Mouse (Mus musculus): ENCODE results near the gene Prcd. TPM values are rescaled to one million over a fixed set of nuclear protein-coding genes. Genes with fewer than 3 reads are reported as not detected.
A peak's percentile ranks its signal among the peaks of the same experiment; 100 is the strongest.

The Prcd gene
- total RNA-seq, 2 experiments from 2014 or later: 5.6 to 5.7 TPM

GRCm38 (mm10) chr11:116646771-116647170 is 6.6 kb upstream of the Prcd start:
- DNase-seq (ENCODE audit: low spot score in 2 of 2): no peak
- Histone ChIP-seq H3K27ac (no peak overlapping the region), H3K4me3 (no peak overlapping the region)
- no peak for TF ChIP-seq CTCF (conservative IDR thresholded peaks at IDR 0.05)

GRCm38 (mm10) chr11:116647340-116647991 is 5.9 kb upstream of the Prcd start:
- no peak for DNase-seq (ENCODE audit: low spot score in 2 of 2)
- Histone ChIP-seq H3K27ac (no peak overlapping the region), H3K4me3 (no peak overlapping the region)
- no peak for TF ChIP-seq CTCF (conservative IDR thresholded peaks at IDR 0.05)

- no peak for TF ChIP-seq CTCF (conservative IDR thresholded peaks at IDR 0.05)
- DNase-seq (ENCODE audit: low spot score in 2 of 2): no peak
- Histone ChIP-seq H3K27ac (no peak overlapping the region), H3K4me3 (no peak overlapping the region)
Observed at GRCm38 (mm10) chr11:116648213-116648921, 5.0 kb upstream of the Prcd start.

GRCm38 (mm10) chr11:116648976-116649375 is 4.4 kb upstream of the Prcd start:
- Histone ChIP-seq H3K4me3 (no peak overlapping the region), H3K27ac (no peak overlapping the region)
- DNase-seq (ENCODE audit: low spot score in 2 of 2): no peak
- no peak for TF ChIP-seq CTCF (conservative IDR thresholded peaks at IDR 0.05)

GRCm38 (mm10) chr11:116649711-116650337 is 3.5 kb upstream of the Prcd start:
- TF ChIP-seq CTCF (conservative IDR thresholded peaks at IDR 0.05): no peak
- no peak for DNase-seq (ENCODE audit: low spot score in 2 of 2)
- Histone ChIP-seq H3K4me3 (no peak overlapping the region), H3K27ac (no peak overlapping the region)

GRCm38 (mm10) chr11:116650811-116651210 is 2.5 kb upstream of the Prcd start:
- peak overlapping the region; percentile 72; the same call in 1 of the 2 replicates for H3K4me3 ChIP-seq
- no peak overlapping the region for H3K27ac ChIP-seq
- TF ChIP-seq CTCF (conservative IDR thresholded peaks at IDR 0.05): no peak
- no peak for DNase-seq (ENCODE audit: low spot score in 2 of 2)

- DNase-seq (ENCODE audit: low spot score in 2 of 2): no peak
- 0 out of 2 replicates have a peak overlapping the region, but pooled peaks have one; percentile 93 for H3K27ac ChIP-seq
- TF ChIP-seq CTCF (conservative IDR thresholded peaks at IDR 0.05): no peak
- H3K4me3 ChIP-seq: peak overlapping the region; percentile 72
Observed at GRCm38 (mm10) chr11:116651339-116651738, 2.0 kb upstream of the Prcd start.

- no peak for DNase-seq (ENCODE audit: low spot score in 2 of 2)
- TF ChIP-seq CTCF (conservative IDR thresholded peaks at IDR 0.05): no peak
- peak overlapping the region; percentile 93 for H3K27ac ChIP-seq
- peak overlapping the region; percentile 72 for H3K4me3 ChIP-seq
Observed at GRCm38 (mm10) chr11:116652330-116653098, 820 bp upstream of the Prcd start.

- Histone ChIP-seq H3K4me3 (peak overlapping the region; percentile 72), H3K27ac (peak overlapping the region; percentile 93)
- DNase-seq (ENCODE audit: low spot score in 2 of 2): peak in 1 of 2 experiments; percentile 64
- no peak for TF ChIP-seq CTCF (conservative IDR thresholded peaks at IDR 0.05)
Observed at GRCm38 (mm10) chr11:116653709-116654221, 431 bp downstream of the Prcd start.

- DNase-seq (ENCODE audit: low spot score in 2 of 2): no peak
- peak within 1 kb of the TSS; percentile 93 for H3K27ac ChIP-seq
- peak within 1 kb of the TSS; percentile 72 for H3K4me3 ChIP-seq
- no peak for TF ChIP-seq CTCF (conservative IDR thresholded peaks at IDR 0.05)
Observed at GRCm38 (mm10) chr11:116654255-116654821, 1.0 kb downstream of the Prcd start, which contains the start of gene Cygb. Gene Cygb, minus strand, starts transcription at chr11:116654313.

- peak overlapping the region; percentile 90 for H3K27ac ChIP-seq
- no peak for DNase-seq (ENCODE audit: low spot score in 2 of 2)
- no peak for TF ChIP-seq CTCF (conservative IDR thresholded peaks at IDR 0.05)
Observed at GRCm38 (mm10) chr11:116656348-116657191, 3.2 kb downstream of the Prcd start.

More at GRCm38 (mm10) chr11:116656348-116657191, 3.2 kb downstream of the Prcd start:
- H3K4me3 ChIP-seq: no peak overlapping the region

Data from layer of hippocampus, adult 2 months (tissue).